Mouse (Mus musculus) heart, embryonic 10.5 days (tissue): Measurements from ENCODE around the gene Alg12. TPM values are rescaled to one million over a fixed set of nuclear protein-coding genes. Genes with fewer than 3 reads are reported as not detected.
"Not testable (repeated sequence)": the region's sequence is repeated elsewhere in the genome, so short reads cannot be mapped to it uniquely, and the experiment has no call there.

Experiments
- DNase-seq: peaks from one replicate; pipeline ENCODE4 v3.0.0-alpha.2; 2017; ENCODE audit warnings: low spot score
- H3K27ac ChIP-seq: fragments of 300-500 bp; sonication (generic); 2 replicates; pipeline ENCODE4 v1.5.1; 2016; ENCODE audit warnings: mild to moderate bottlenecking
- H3K27me3 ChIP-seq: fragments of 300-500 bp; sonication (generic); 2 replicates; pipeline ENCODE4 v1.6.1; 2016; ENCODE audit warnings: mild to moderate bottlenecking; ENCODE audit not compliant: poor library complexity, insufficient read depth, severe bottlenecking
- H3K36me3 ChIP-seq: fragments of 300-500 bp; sonication (generic); 2 replicates; pipeline ENCODE4 v1.6.1; 2016; ENCODE audit warnings: mild to moderate bottlenecking, moderate library complexity
- H3K4me1 ChIP-seq: fragments of 300-500 bp; sonication (generic); 2 replicates; pipeline ENCODE4 v1.6.1; 2016; ENCODE audit warnings: mild to moderate bottlenecking
- H3K4me3 ChIP-seq: fragments of 300-500 bp; sonication (generic); 2 replicates; pipeline ENCODE4 v1.5.1; 2016; ENCODE audit warnings: mild to moderate bottlenecking, moderate library complexity
- H3K9me3 ChIP-seq: fragments of 300-500 bp; sonication (generic); 2 replicates; pipeline ENCODE4 v1.6.1; 2016; ENCODE audit warnings: mild to moderate bottlenecking, moderate library complexity
- WGBS: fragments of 180-500 bp; shearing (Covaris S2); methylation state at CpG from one replicate; pipeline ENCODE4 v1.1.7; 2016; 5-methylcytosine and 5-hydroxymethylcytosine counted together
- polyA plus RNA-seq: library from polyadenylated mRNA; unstranded; fragments of >200 nt; fragmentation: Nextera tagmentation; extraction: Ambion mirVana; gene quantifications from 2 replicates; pipeline ENCODE4 v1.2.1, GENCODE M21; 2016

Alg12 gene
- polyA plus RNA-seq, 1 experiment from 2014 or later: 15.2 TPM

GRCm38 (mm10) chr15:88774630-88775029 is 44.5 kb downstream of the Alg12 start:
- H3K4me3 ChIP-seq, DNase-seq, H3K27ac ChIP-seq, H3K4me1 ChIP-seq, H3K9me3 ChIP-seq, H3K27me3 ChIP-seq: not testable (repeated sequence)
- peaks cover 70% of the 10 kb centered on the region for H3K36me3 ChIP-seq
- 84% methylated on average over 5 of the region's 5 CpGs for WGBS

- Histone ChIP-seq H3K4me1 (no peaks in the 10 kb centered on the region), H3K4me3 (no peak overlapping the region), H3K27ac (no peak overlapping the region), H3K9me3 (no peaks in the 10 kb centered on the region), H3K36me3 (peaks cover 71% of the 10 kb centered on the region), H3K27me3 (no peaks in the 10 kb centered on the region)
- 85% methylated on average over 1 of the region's 1 CpGs for WGBS
- DNase-seq: no peak
Measured at GRCm38 (mm10) chr15:88768537-88768936, 50.6 kb downstream of the Alg12 start.

DNA sequence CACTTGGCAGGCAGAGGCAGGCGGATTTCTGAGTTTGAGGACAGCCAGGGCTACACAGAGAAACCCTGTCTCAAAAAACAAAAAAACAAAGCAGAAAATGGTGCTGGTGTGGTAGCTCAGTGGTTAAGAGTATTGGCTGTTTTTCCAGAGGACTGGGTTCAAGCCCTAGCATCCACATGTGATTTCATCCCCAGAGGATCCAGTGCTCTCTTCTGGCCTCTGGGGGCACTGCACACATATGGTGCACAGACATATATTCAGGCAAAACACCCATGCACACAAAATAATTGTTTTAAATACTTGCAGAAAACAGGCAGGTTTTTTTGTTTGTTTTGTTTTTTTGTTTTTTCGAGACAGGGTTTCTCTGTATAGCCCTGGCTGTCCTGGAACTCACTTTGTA is 53.0 kb downstream of the Alg12 start:
- 98% methylated on average over 2 of the region's 2 CpGs for WGBS
- H3K27ac ChIP-seq, H3K27me3 ChIP-seq, H3K9me3 ChIP-seq, H3K4me1 ChIP-seq, DNase-seq, H3K4me3 ChIP-seq: not testable (repeated sequence)
- peaks cover 64% of the 10 kb centered on the region for H3K36me3 ChIP-seq

- Histone ChIP-seq H3K36me3 (peaks cover 71% of the 10 kb centered on the region), H3K4me1 (peaks cover 24% of the 10 kb centered on the region), H3K4me3 (no peak overlapping the region), H3K27me3 (no peaks in the 10 kb centered on the region), H3K27ac (no peak overlapping the region), H3K9me3 (no peaks in the 10 kb centered on the region)
- DNase-seq: no peak
- 85% methylated on average over 4 of the region's 4 CpGs for WGBS
Measured at GRCm38 (mm10) chr15:88761551-88761950, 57.6 kb downstream of the Alg12 start.

GRCm38 (mm10) chr15:88758061-88758460 is 61.1 kb downstream of the Alg12 start:
- Histone ChIP-seq H3K27ac (peak overlapping the region; percentile 82), H3K9me3 (no peaks in the 10 kb centered on the region), H3K27me3 (no peaks in the 10 kb centered on the region), H3K36me3 (peaks cover 64% of the 10 kb centered on the region), H3K4me3 (peak overlapping the region; percentile 24), H3K4me1 (peaks cover 47% of the 10 kb centered on the region)
- WGBS: 27% methylated on average over 3 of the region's 3 CpGs
- DNase-seq: no peak

DNA sequence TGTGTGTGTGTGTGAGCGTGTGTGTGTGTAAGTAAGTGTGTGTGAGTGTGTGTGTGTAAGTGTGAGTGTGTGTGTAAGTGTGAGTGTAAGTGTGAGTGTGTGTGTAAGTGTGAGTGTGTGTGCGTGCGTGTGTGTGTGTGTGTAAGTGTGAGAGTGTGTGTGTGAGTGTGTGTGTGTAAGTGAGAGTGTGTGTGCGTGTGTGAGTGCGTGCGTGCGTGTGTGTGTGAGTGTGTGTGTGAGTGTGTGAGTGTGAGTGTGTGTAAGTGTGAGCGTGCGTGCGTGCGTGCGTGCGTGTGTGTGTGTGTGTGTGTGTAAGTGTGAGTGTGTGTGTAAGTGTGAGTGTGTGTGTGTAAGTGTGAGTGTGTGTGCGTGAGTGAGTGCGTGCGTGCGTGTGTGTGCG is 63.4 kb downstream of the Alg12 start:
- 95% methylated on average over 18 of the region's 18 CpGs for WGBS
- DNase-seq: no peak
- peaks cover 45% of the 10 kb centered on the region for H3K36me3 ChIP-seq

More for the DNA sequence above, 63.4 kb downstream of the Alg12 start:
- Histone ChIP-seq H3K27ac (no peak overlapping the region), H3K4me3 (no peak overlapping the region), H3K4me1 (peaks cover 51% of the 10 kb centered on the region), H3K9me3 (no peaks in the 10 kb centered on the region), H3K27me3 (no peaks in the 10 kb centered on the region)

Other genes with a start within 250 kb of the Alg12 start
- gene Zdhhc25, start 219.0 kb downstream of the Alg12 start, polyA plus RNA-seq: not detected in 2 replicates
- 12.1 and 18.8 TPM in 2 replicates for gene Brd1, start 85.1 kb downstream of the Alg12 start, polyA plus RNA-seq
- 24.9 and 26.2 TPM in 2 replicates for gene Zbed4, start 67.7 kb downstream of the Alg12 start, polyA plus RNA-seq
- gene Creld2, start 328 bp upstream of the Alg12 start, polyA plus RNA-seq: 98.6 and 126 TPM in 2 replicates
- 68.1 and 73.7 TPM in 2 replicates for gene Pim3, start 42.9 kb upstream of the Alg12 start, polyA plus RNA-seq
- not detected in 2 replicates for gene Ttll8, start 135.1 kb upstream of the Alg12 start, polyA plus RNA-seq
- not detected in 2 replicates for gene Mlc1, start 159.7 kb upstream of the Alg12 start, polyA plus RNA-seq
- gene Mov10l1, start 163.6 kb upstream of the Alg12 start, polyA plus RNA-seq: 45.0 and 85.0 TPM in 2 replicates
- 1.8 and 1.9 TPM in 2 replicates for gene Panx2, start 240.4 kb upstream of the Alg12 start, polyA plus RNA-seq